Comparison of ENCODE assay signal across 25 mouse cellular contexts in genomic region chr7:131257309-131257708, GRCm38 (mm10).
DNase-seq lines count a peak whose midpoint lies in the region; ATAC-seq and TF ChIP-seq lines count a peak whose summit lies in the region.
"Had no signal": no experiment of that assay in that cellular context is flagged by ENCODE, and none has a peak within 500 bp of the region (broad histone marks: within the 10 kb centered on the region; RNA-seq: fewer than 3 reads in every experiment).

No protein-coding gene starts in this region.

- H3K36me3 ChIP-seq in intestine, embryonic 16.5 days (ENCODE audit: control insufficient read depth, insufficient read depth, low read length) = no peaks in the 10 kb centered on the region
- H3K36me3 ChIP-seq in intestine, embryonic 15.5 days = no peaks in the 10 kb centered on the region
- no peaks in the 10 kb centered on the region for H3K36me3 ChIP-seq in liver, embryonic 16.5 days (ENCODE audit: control insufficient read depth, insufficient read depth)
- H3K36me3 ChIP-seq in liver, embryonic 12.5 days = no peaks in the 10 kb centered on the region
- H3K36me3 ChIP-seq in stomach, postnatal 0 days (ENCODE audit: control insufficient read depth, insufficient read depth, low read length) = no peaks in the 10 kb centered on the region
- H3K36me3 ChIP-seq: embryonic facial prominence, embryonic 13.5 days; embryonic facial prominence, embryonic 15.5 days; forebrain, embryonic 10.5 days; forebrain, embryonic 12.5 days; G1E had no signal

- no peak overlapping the region for H3K9ac ChIP-seq in intestine, embryonic 16.5 days (ENCODE audit: low read depth, low read length)
- no peak overlapping the region for H3K9ac ChIP-seq in intestine, embryonic 15.5 days
- no peak overlapping the region for H3K9ac ChIP-seq in liver, embryonic 16.5 days (ENCODE audit: low read depth, low read length)
- H3K9ac ChIP-seq in liver, embryonic 12.5 days = no peak overlapping the region
- no peak overlapping the region for H3K9ac ChIP-seq in stomach, postnatal 0 days (ENCODE audit: low read length)
- H3K9ac ChIP-seq: embryonic facial prominence, embryonic 13.5 days; embryonic facial prominence, embryonic 15.5 days; forebrain, embryonic 12.5 days had no signal

- ATAC-seq in intestine, embryonic 16.5 days = peak; percentile 48; the same call in 1 of the 2 replicates
- no peak for ATAC-seq in intestine, embryonic 15.5 days
- peak; percentile 66 for ATAC-seq in liver, embryonic 16.5 days (ENCODE audit: low read depth)
- ATAC-seq in liver, embryonic 12.5 days = no peak
- ATAC-seq in stomach, postnatal 0 days (ENCODE audit: low FRiP score, low TSS enrichment) = peak; percentile 26; the same call in 1 of the 2 replicates
- ATAC-seq: activated CD4-positive, CD25-positive, alpha-beta regulatory T cell, adult 4 months; CD4-positive, CD25-positive, alpha-beta regulatory T cell, adult 4 months; forebrain, embryonic 14.5 days; Patski had no signal

- no peak overlapping the region for H3K27ac ChIP-seq in intestine, embryonic 16.5 days (ENCODE audit: low read length)
- H3K27ac ChIP-seq in intestine, embryonic 15.5 days = no peak overlapping the region
- no peak overlapping the region for H3K27ac ChIP-seq in liver, embryonic 16.5 days (ENCODE audit: low read length)
- H3K27ac ChIP-seq in liver, embryonic 12.5 days = no peak overlapping the region
- H3K27ac ChIP-seq in stomach, postnatal 0 days (replicated peaks) = no peak overlapping the region
- H3K27ac ChIP-seq: embryonic facial prominence, embryonic 13.5 days; embryonic facial prominence, embryonic 15.5 days; forebrain, embryonic 10.5 days; forebrain, embryonic 12.5 days had no signal

- peak; percentile 7 for DNase-seq in skeletal muscle tissue, adult 2 months (ENCODE audit: low read depth, low spot score)
- peak; percentile 22 for DNase-seq in stomach, postnatal 0 days (ENCODE audit: low spot score)
- no peak for DNase-seq in cerebellum, postnatal 4 days (ENCODE audit: low spot score in 2 of 2)
- DNase-seq: adrenal gland, adult 8-10 months; adrenal gland, postnatal 14 days; B cell, adult 2 months; cerebellum, adult 11-12 months; cerebellum, adult 2 months; cerebellum, adult 9-10 months; cerebellum, postnatal 25 days; embryo, embryonic 11 days had no signal

- no peaks in the 10 kb centered on the region for H3K9me3 ChIP-seq in intestine, embryonic 16.5 days (ENCODE audit: control insufficient read depth, low read length)
- no peaks in the 10 kb centered on the region for H3K9me3 ChIP-seq in intestine, embryonic 15.5 days
- H3K9me3 ChIP-seq in liver, embryonic 16.5 days (replicated peaks; ENCODE audit: control insufficient read depth, low read length) = no peaks in the 10 kb centered on the region
- no peaks in the 10 kb centered on the region for H3K9me3 ChIP-seq in liver, embryonic 12.5 days (replicated peaks)
- H3K9me3 ChIP-seq in stomach, postnatal 0 days (ENCODE audit: control insufficient read depth, low read length) = no peaks in the 10 kb centered on the region
- H3K9me3 ChIP-seq: embryonic facial prominence, embryonic 13.5 days; embryonic facial prominence, embryonic 15.5 days; forebrain, embryonic 10.5 days; forebrain, embryonic 12.5 days had no signal

- no peak overlapping the region for H3K4me2 ChIP-seq in intestine, embryonic 16.5 days (ENCODE audit: low read depth, low read length)
- H3K4me2 ChIP-seq in intestine, embryonic 15.5 days (replicated peaks) = no peak overlapping the region
- no peak overlapping the region for H3K4me2 ChIP-seq in liver, embryonic 16.5 days (ENCODE audit: low read depth, low read length)
- no peak overlapping the region for H3K4me2 ChIP-seq in liver, embryonic 12.5 days
- no peak overlapping the region for H3K4me2 ChIP-seq in stomach, postnatal 0 days (replicated peaks; ENCODE audit: low read depth)
- H3K4me2 ChIP-seq: embryonic facial prominence, embryonic 13.5 days; embryonic facial prominence, embryonic 15.5 days; forebrain, embryonic 12.5 days had no signal

- H3K27me3 ChIP-seq in intestine, embryonic 16.5 days (replicated peaks; ENCODE audit: control insufficient read depth, insufficient read depth, low read length) = no peaks in the 10 kb centered on the region
- H3K27me3 ChIP-seq in intestine, embryonic 15.5 days (replicated peaks) = no peaks in the 10 kb centered on the region
- H3K27me3 ChIP-seq in liver, embryonic 16.5 days (ENCODE audit: control insufficient read depth, insufficient read depth, low read depth, low read length) = no peaks in the 10 kb centered on the region
- no peaks in the 10 kb centered on the region for H3K27me3 ChIP-seq in liver, embryonic 12.5 days (replicated peaks)
- no peaks in the 10 kb centered on the region for H3K27me3 ChIP-seq in stomach, postnatal 0 days (ENCODE audit: control insufficient read depth, insufficient read depth, low read length)
- H3K27me3 ChIP-seq: embryonic facial prominence, embryonic 13.5 days; embryonic facial prominence, embryonic 15.5 days; forebrain, embryonic 12.5 days had no signal

- 47% methylated on average over 1 of the region's 1 CpGs for WGBS in intestine, embryonic 16.5 days
- WGBS in intestine, embryonic 15.5 days = 69% methylated on average over 1 of the region's 1 CpGs
- 17% methylated on average over 1 of the region's 1 CpGs for WGBS in liver, embryonic 16.5 days (ENCODE audit: insufficient replicate concordance)
- WGBS in liver, embryonic 12.5 days (ENCODE audit: insufficient replicate concordance) = 40% methylated on average over 1 of the region's 1 CpGs
- 17% methylated on average over 1 of the region's 1 CpGs for WGBS in stomach, postnatal 0 days

- no peaks in the 10 kb centered on the region for H3K4me1 ChIP-seq in intestine, embryonic 16.5 days (ENCODE audit: control insufficient read depth, insufficient read depth, low read length)
- no peaks in the 10 kb centered on the region for H3K4me1 ChIP-seq in intestine, embryonic 15.5 days (replicated peaks)
- H3K4me1 ChIP-seq in liver, embryonic 16.5 days (ENCODE audit: control insufficient read depth, low read depth, low read length) = no peaks in the 10 kb centered on the region
- no peaks in the 10 kb centered on the region for H3K4me1 ChIP-seq in liver, embryonic 12.5 days
- H3K4me1 ChIP-seq in stomach, postnatal 0 days (replicated peaks; ENCODE audit: control insufficient read depth, insufficient read depth) = no peaks in the 10 kb centered on the region
- H3K4me1 ChIP-seq: embryonic facial prominence, embryonic 13.5 days; embryonic facial prominence, embryonic 15.5 days; forebrain, embryonic 12.5 days had no signal

- no peak for TF ChIP-seq EP300 in stomach, postnatal 0 days (optimal IDR thresholded peaks at IDR 0.05)

- TF ChIP-seq CTCF in stomach, postnatal 0 days (IDR thresholded peaks at IDR 0.05; ENCODE audit: low read depth) = no peak

- no peak overlapping the region for H3K4me3 ChIP-seq in intestine, embryonic 16.5 days (ENCODE audit: low read length)
- no peak overlapping the region for H3K4me3 ChIP-seq in intestine, embryonic 15.5 days (replicated peaks)
- no peak overlapping the region for H3K4me3 ChIP-seq in liver, embryonic 16.5 days (ENCODE audit: low read depth, low read length)
- H3K4me3 ChIP-seq in liver, embryonic 12.5 days = no peak overlapping the region
- no peak overlapping the region for H3K4me3 ChIP-seq in stomach, postnatal 0 days (ENCODE audit: low read depth, low read length)
- H3K4me3 ChIP-seq: embryonic facial prominence, embryonic 13.5 days; embryonic facial prominence, embryonic 15.5 days; erythroblast, embryonic 14.5 days; forebrain, embryonic 10.5 days; forebrain, embryonic 12.5 days had no signal

Comparison
In these comparisons a context has a peak if more than half of its experiments do, and no peak if none do; other contexts are left out.
1. ATAC-seq: peak in intestine, embryonic 16.5 days (single experiment), liver, embryonic 16.5 days (single experiment) and stomach, postnatal 0 days (single experiment); none in intestine, embryonic 15.5 days (single experiment) and liver, embryonic 12.5 days (single experiment).
2. DNase-seq: peak in skeletal muscle tissue, adult 2 months (single experiment) and stomach, postnatal 0 days (single experiment); none in cerebellum, postnatal 4 days (0 of 2).